Mouse (Mus musculus) lung, postnatal 25 days (tissue): ENCODE measurements around the gene Rad23a.

Experiments
- DNase-seq: peaks from one replicate; pipeline ENCODE4 v3.0.0; 2022; ENCODE audit warnings: low spot score

Rad23a gene

GRCm38 (mm10) chr8:84840248-84840999 lies at the start of gene Rad23a:
Rad23a (minus strand) TSS chr8:84840665.
- peak; percentile 93 for DNase-seq

GRCm38 (mm10) chr8:84889141-84889540 lies 48.7 kb upstream of the Rad23a start:
- no peak for DNase-seq

GRCm38 (mm10) chr8:84888280-84888679 lies 47.8 kb upstream of the Rad23a start:
- no peak for DNase-seq

GRCm38 (mm10) chr8:84884728-84885127 lies 44.3 kb upstream of the Rad23a start:
- DNase-seq = no peak

GRCm38 (mm10) chr8:84878915-84879314 lies 38.5 kb upstream of the Rad23a start:
- no peak for DNase-seq

GRCm38 (mm10) chr8:84877297-84878035 lies 37.0 kb upstream of the Rad23a start:
- no peak for DNase-seq

GRCm38 (mm10) chr8:84874339-84874738 lies 33.9 kb upstream of the Rad23a start:
- no peak for DNase-seq

GRCm38 (mm10) chr8:84873016-84873415 lies 32.6 kb upstream of the Rad23a start:
- DNase-seq = no peak

- DNase-seq = peak; percentile 12
Measured at GRCm38 (mm10) chr8:84872309-84872965, 32.0 kb upstream of the Rad23a start.

GRCm38 (mm10) chr8:84871376-84872308 lies 31.2 kb upstream of the Rad23a start, which contains the start of gene Syce2:
Syce2 (plus strand) TSS chr8:84872111.
- peak; percentile 81 for DNase-seq

GRCm38 (mm10) chr8:84856864-84857441 lies 16.5 kb upstream of the Rad23a start, which contains the start of gene Farsa:
Farsa (plus strand) TSS chr8:84856989.
- peak; percentile 94 for DNase-seq

- no peak for DNase-seq
Measured at GRCm38 (mm10) chr8:84856434-84856833, 16.0 kb upstream of the Rad23a start.

GRCm38 (mm10) chr8:84847684-84848435 lies 7.4 kb upstream of the Rad23a start:
- DNase-seq = peak; percentile 18

- DNase-seq = peak; percentile 100
Measured at GRCm38 (mm10) chr8:84846722-84847572, 6.5 kb upstream of the Rad23a start, which contains the start of gene Calr. Calr (minus strand) TSS chr8:84846934.

- DNase-seq = no peak
Measured at GRCm38 (mm10) chr8:84846094-84846721, 5.7 kb upstream of the Rad23a start.

GRCm38 (mm10) chr8:84845355-84846093 lies 5.1 kb upstream of the Rad23a start:
- DNase-seq = peak; percentile 41

- DNase-seq = no peak
Measured at GRCm38 (mm10) chr8:84844397-84845070, 4.1 kb upstream of the Rad23a start.

GRCm38 (mm10) chr8:84841514-84841913 lies 1.0 kb upstream of the Rad23a start:
- DNase-seq = no peak
